Mouse (Mus musculus) bone marrow macrophage, adult 2 months (primary cell): ENCODE measurements around the gene Ect2.

Experiments used
- CTCF ChIP-seq: IDR thresholded peaks from 2 replicates; pipeline ENCODE4 v1.5.1; 2012; ENCODE audit warnings: low read depth, mild to moderate bottlenecking, low read length, moderate library complexity
- POLR2A ChIP-seq: IDR thresholded peaks from 2 replicates; pipeline ENCODE4 v1.6.1; 2012; ENCODE audit warnings: mild to moderate bottlenecking, low read depth, low read length, borderline replicate concordance

DNA sequence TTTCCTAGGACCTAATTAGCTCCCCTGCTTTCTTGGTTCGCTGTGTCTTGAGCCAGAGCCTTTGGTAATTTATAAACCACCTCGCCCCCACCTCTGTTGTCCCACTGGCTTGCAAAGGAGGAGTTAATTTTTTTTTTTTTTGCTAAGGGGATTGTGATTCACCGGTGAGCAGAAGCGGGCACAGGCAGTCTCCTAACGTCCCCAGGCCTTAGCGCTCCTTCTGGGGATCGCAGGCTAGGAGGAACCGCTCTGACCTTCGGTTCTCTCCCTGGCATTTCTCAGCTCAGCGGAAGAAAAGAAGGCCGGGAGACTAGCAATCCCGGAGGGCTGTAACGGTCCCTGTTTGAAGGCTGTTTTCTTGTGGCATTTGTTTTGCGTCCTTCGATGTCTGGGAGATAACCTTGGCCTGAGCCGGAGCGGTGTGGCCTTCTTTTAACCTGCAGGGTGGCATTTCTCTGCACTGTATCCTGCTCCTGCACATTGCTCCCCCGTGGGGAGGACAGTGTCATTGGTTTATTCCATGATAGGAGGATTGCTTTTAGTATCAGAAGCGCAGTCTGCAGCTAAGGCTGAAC lies 30.0 kb upstream of the Ect2 start:
- TF ChIP-seq CTCF, result no peak
- TF ChIP-seq POLR2A, result no peak
